Mouse (Mus musculus) G1E (cell line): ENCODE results near the gene Casc3. TPM values are rescaled to one million over a fixed set of nuclear protein-coding genes. Genes with fewer than 3 reads are reported as not detected.
A peak's percentile ranks its signal among the peaks of the same experiment; 100 is the strongest.

ENCODE experiments used
- ATAC-seq: 2 replicates; pipeline ENCODE4 v1.8.0; 2016; ENCODE audit warnings: mild to moderate bottlenecking; ENCODE audit not compliant: insufficient number of reproducible peaks, poor library complexity, low FRiP score, severe bottlenecking; ENCODE audit errors: extremely low read depth
- DNase-seq: peaks from one replicate; pipeline ENCODE4 v3.0.0; 2012; ENCODE audit warnings: low spot score
- H3K27me3 ChIP-seq: 2 replicates; pipeline ENCODE4 v1.6.1; 2012; ENCODE audit warnings: mild to moderate bottlenecking, low read length, inconsistent platforms; ENCODE audit not compliant: insufficient read depth
- H3K36me3 ChIP-seq: replicated peaks from 2 replicates; pipeline ENCODE3; 2012; ENCODE audit warnings: mild to moderate bottlenecking, inconsistent platforms
- H3K4me1 ChIP-seq: 2 replicates; pipeline ENCODE4 v1.6.1; 2012; ENCODE audit warnings: low read depth, low read length, inconsistent platforms, mixed read lengths; ENCODE audit not compliant: insufficient read depth
- H3K4me3 ChIP-seq: 2 replicates; pipeline ENCODE4 v1.5.1; 2012; ENCODE audit warnings: low read depth, mild to moderate bottlenecking, inconsistent platforms, low read length, moderate library complexity, mixed read lengths
- H3K9me3 ChIP-seq: replicated peaks from 2 replicates; pipeline ENCODE4 v1.6.1; 2012; ENCODE audit warnings: inconsistent platforms
- CTCF ChIP-seq: IDR thresholded peaks from 2 replicates; pipeline ENCODE4 v1.5.1; 2012; ENCODE audit warnings: low read depth, low read length, inconsistent platforms, mixed read lengths
- GATA1 ChIP-seq: IDR thresholded peaks from 2 replicates; pipeline ENCODE4 v1.6.1; 2012; ENCODE audit warnings: borderline replicate concordance, low read length, inconsistent platforms, mixed read lengths
- GATA2 ChIP-seq: IDR thresholded peaks from 2 replicates; pipeline ENCODE4 v1.6.1; 2012; ENCODE audit warnings: low read depth, low read length, inconsistent platforms, borderline replicate concordance
- POLR2AphosphoS5 ChIP-seq: IDR thresholded peaks from 2 replicates; pipeline ENCODE4 v1.6.1; 2012; ENCODE audit warnings: low read depth, low read length, inconsistent platforms; ENCODE audit not compliant: insufficient replicate concordance
- TAL1 ChIP-seq: conservative IDR thresholded peaks from 2 replicates; pipeline ENCODE4 v1.6.1; 2012; ENCODE audit warnings: low read depth, low read length, inconsistent platforms, mixed read lengths
- polyA plus RNA-seq: library from polyadenylated mRNA; stranded (reverse); fragments of >175 nt; gene quantifications from 2 replicates; pipeline ENCODE4 v1.2.3, GENCODE M21; 2012
- total RNA-seq, 2 experiments: library from RNA; stranded (forward) in 1 of 2; stranded (reverse) in 1 of 2; fragments of 200-1000 nt in 1 of 2; fragments of >200 nt in 1 of 2; fragmentation: Nextera tagmentation in 1 of 2; gene quantifications; 2 replicates each; pipeline ENCODE4 v1.2.3; 2014 to 2017

Casc3 gene
- total and polyA plus RNA-seq, 3 experiments: 17.8 to 51.8 (median 42.7) TPM

DNA sequence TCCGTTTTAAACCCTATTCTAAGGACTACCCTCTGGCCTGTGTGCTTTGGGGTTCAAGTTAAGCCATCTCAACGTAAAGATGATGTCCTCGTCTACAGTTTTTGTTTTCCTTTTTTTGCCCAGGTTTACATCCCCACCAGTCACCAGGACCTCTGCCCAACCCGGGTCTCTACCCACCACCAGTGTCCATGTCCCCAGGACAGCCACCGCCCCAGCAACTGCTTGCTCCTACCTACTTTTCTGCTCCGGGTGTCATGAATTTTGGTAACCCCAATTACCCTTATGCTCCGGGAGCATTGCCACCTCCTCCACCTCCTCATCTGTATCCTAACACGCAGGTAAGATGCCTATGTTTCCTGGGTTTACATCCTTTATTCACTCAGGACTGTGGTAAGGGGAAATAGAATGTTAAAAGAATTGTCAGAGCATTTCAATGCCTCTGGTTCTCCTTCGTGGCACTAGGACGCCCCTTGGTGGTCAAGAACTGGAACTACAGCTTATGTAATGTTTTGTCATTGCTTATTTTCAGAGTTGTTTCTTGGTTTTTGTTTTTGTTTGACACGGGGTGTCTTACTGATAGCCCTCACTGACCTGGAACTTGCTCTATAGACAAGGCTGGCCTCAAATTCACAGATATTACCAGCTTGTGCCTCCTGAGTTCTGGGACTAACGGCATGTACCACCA lies 24.5 kb downstream of the Casc3 start:
- TF ChIP-seq POLR2AphosphoS5: no peak
- TF ChIP-seq CTCF: peak; percentile 49
- no peak for TF ChIP-seq GATA2
- DNase-seq (peak; percentile 34), ATAC-seq (no peak)
- Histone ChIP-seq H3K4me3 (no peak overlapping the region), H3K27me3 (no peaks in the 10 kb centered on the region), H3K4me1 (peaks cover 31% of the 10 kb centered on the region), H3K9me3 (no peaks in the 10 kb centered on the region), H3K36me3 (peaks cover 95% of the 10 kb centered on the region)

DNA sequence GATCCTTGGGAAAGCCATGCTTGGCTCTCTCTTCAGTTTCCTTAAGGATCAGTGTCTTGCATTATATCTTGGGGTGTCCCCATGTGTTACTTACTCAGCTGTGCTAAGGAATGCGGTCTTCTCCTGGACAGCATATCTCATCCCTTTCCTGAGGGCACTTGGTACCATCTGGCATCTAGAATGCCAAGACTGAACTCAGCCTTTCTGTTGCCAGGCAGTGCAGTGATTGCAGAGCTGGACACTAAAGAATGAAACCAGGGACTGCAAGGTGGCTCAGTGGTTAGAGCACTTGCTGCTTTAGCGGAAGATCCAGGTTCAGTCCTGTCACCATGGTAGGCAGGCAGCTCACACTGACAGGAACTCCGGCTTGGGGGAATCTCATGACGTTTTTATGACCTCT lies 25.2 kb downstream of the Casc3 start:
- no peak overlapping the region for H3K4me3 ChIP-seq
- H3K4me1 ChIP-seq: peaks cover 31% of the 10 kb centered on the region
- TF ChIP-seq GATA2: no peak
- no peak for TF ChIP-seq CTCF
- TF ChIP-seq GATA1: no peak
- no peak for TF ChIP-seq POLR2AphosphoS5
- no peak for TF ChIP-seq TAL1
- H3K36me3 ChIP-seq: peaks cover 95% of the 10 kb centered on the region
- no peak for DNase-seq
- ATAC-seq: no peak
- no peaks in the 10 kb centered on the region for H3K27me3 ChIP-seq
- no peaks in the 10 kb centered on the region for H3K9me3 ChIP-seq

DNA sequence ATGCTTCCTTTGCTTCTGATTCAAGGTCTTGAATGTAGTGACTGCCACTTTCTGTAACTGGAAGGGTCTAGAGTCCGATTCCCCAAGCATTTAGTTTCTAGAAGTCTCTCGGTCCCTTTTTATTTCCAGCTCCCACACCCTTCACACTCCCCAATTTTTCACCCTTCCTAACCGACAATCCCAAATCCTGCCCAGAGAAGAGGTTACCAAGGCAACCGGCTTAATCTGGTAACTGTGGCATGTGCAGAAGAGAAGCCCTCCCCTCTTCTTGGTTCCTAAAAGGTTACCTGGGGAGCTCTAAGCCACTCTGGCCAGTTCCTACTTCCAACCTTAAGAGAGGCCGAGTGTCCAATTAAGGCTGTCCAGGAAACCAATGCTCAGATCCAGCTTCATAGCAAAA lies 30.6 kb downstream of the Casc3 start:
- no peak overlapping the region for H3K4me3 ChIP-seq
- DNase-seq (no peak), ATAC-seq (no peak)
- peaks cover 27% of the 10 kb centered on the region for H3K4me1 ChIP-seq
- TF ChIP-seq CTCF (no peak), GATA1 (no peak), GATA2 (no peak), TAL1 (no peak), POLR2AphosphoS5 (no peak)
- H3K36me3 ChIP-seq: peaks cover 60% of the 10 kb centered on the region
- H3K9me3 ChIP-seq: no peaks in the 10 kb centered on the region
- peaks cover 28% of the 10 kb centered on the region for H3K27me3 ChIP-seq

DNA sequence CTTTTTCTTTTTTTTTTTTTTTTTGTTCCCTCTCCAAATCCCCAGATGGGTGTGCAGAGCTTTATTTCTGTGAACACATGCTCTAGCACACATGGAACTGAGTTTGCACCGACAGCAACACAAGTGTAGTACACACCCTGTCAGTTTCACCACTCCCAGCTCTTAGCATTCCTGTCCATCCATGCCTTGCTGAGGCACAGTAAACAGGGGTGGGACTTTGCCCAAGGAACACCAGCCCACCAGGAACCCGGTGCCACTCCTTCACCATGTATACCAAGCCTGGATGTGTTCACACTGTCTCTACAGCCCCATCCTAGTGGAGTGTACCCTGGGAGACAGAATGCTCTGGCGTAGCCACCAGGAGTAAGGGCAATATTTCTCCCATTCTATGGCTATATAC lies 31.0 kb downstream of the Casc3 start:
- no peak for ATAC-seq
- peaks cover 32% of the 10 kb centered on the region for H3K27me3 ChIP-seq
- H3K36me3 ChIP-seq: peaks cover 55% of the 10 kb centered on the region
- TF ChIP-seq TAL1 (no peak), GATA1 (no peak), POLR2AphosphoS5 (no peak), GATA2 (no peak), CTCF (no peak)
- H3K4me3 ChIP-seq: no peak overlapping the region
- no peaks in the 10 kb centered on the region for H3K9me3 ChIP-seq
- peaks cover 27% of the 10 kb centered on the region for H3K4me1 ChIP-seq
- no peak for DNase-seq

DNA sequence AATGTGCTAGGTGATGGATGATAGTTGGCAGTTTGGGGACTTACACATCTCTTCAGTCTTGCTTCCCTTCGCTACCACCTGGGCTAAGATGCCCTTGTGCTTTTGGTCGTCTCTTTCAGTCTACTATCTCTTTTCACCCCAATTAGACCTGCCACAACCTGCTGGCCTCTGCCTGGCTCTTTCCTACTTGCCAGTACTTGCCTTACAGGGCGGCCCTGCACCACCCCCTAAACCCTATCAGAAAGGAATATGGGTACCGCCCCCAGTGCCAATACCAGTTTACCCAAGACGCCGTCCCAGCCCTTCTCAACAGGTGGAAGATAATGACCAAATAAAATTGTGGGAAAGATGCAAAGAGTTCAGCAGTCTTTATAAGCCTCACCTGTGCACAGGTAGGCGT lies 31.4 kb downstream of the Casc3 start:
- ATAC-seq (no peak), DNase-seq (no peak)
- H3K27me3 ChIP-seq: peaks cover 36% of the 10 kb centered on the region
- H3K9me3 ChIP-seq: no peaks in the 10 kb centered on the region
- H3K4me3 ChIP-seq: peak overlapping the region; percentile 74; the same call in 1 of the 2 replicates
- H3K4me1 ChIP-seq: peaks cover 27% of the 10 kb centered on the region
- peaks cover 52% of the 10 kb centered on the region for H3K36me3 ChIP-seq
- TF ChIP-seq GATA1: no peak
- TF ChIP-seq POLR2AphosphoS5: no peak
- TF ChIP-seq CTCF: no peak
- TF ChIP-seq GATA2: no peak
- no peak for TF ChIP-seq TAL1

DNA sequence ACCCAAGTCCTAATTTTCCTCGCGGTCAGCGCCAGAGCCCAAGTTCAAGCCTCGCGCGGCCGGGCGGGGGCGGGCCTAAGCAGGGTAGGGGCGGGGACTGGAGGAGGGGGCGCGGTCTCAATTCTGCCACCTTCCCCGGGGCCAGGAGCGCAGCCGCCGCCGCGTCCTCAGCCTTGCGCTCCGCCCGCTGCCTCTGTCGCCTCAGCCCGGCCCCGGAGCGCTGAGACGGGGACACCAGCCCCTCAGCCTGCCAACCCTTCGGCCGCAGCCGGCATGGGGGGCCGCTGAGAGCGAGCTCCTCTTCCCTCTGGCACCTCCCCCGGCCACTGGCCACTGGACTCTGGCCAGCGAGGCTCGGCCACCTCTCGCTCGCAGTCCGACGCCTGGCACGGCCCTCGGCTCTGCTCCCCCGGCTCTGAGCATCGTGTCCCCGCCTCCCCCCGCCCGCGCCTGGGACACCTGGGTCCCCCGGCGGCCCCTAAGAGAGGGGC lies 32.0 kb downstream of the Casc3 start, which contains the start of gene Rapgefl1:
TSS of gene Rapgefl1 (plus strand) at position 135 of the 491 bp plus-strand sequence.
- H3K4me3 ChIP-seq: peak within 1 kb of the TSS; percentile 74
- peaks cover 27% of the 10 kb centered on the region for H3K4me1 ChIP-seq
- H3K36me3 ChIP-seq: peaks cover 46% of the 10 kb centered on the region
- H3K9me3 ChIP-seq: no peaks in the 10 kb centered on the region
- ATAC-seq (peak; percentile 76), DNase-seq (peak; percentile 85)
- peaks cover 37% of the 10 kb centered on the region for H3K27me3 ChIP-seq
- TF ChIP-seq TAL1 (no peak), POLR2AphosphoS5 (no peak), GATA1 (no peak), CTCF (no peak), GATA2 (no peak)
